Mouse (Mus musculus) urinary bladder, postnatal 25 days (tissue): ENCODE measurements around the gene Rock2.

ENCODE experiments used
- DNase-seq: peaks from one replicate; pipeline ENCODE4 v3.0.0; 2022; ENCODE audit warnings: low spot score

The Rock2 gene

GRCm38 (mm10) chr12:16872006-16872405 is 22.7 kb upstream of the Rock2 start:
- no peak for DNase-seq

DNA sequence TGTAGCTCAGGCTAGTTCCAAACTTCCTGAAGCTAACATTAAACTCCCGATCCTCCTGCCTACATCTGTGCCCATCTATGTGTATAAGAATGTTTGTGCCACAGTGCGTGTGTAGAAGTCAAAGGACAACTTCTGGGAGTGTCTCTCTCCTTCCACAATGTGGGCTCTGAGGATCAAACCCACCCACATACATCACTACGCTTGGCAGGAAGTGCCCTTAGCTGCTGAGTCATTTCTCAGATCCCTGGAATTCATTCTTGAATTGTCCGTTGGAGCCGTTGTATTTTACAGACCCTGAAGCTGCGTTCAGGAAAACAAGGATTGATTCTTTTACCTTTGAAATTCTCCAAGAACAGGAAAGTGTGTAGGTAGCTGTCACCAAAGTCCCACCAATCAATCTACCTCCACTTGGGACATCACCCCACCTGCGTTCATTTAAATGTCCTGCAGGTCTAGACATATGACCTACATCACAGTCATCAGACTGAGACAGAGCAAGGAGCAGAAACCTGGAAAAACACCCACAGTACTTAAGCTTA is 21.7 kb upstream of the Rock2 start:
- no peak for DNase-seq

DNA sequence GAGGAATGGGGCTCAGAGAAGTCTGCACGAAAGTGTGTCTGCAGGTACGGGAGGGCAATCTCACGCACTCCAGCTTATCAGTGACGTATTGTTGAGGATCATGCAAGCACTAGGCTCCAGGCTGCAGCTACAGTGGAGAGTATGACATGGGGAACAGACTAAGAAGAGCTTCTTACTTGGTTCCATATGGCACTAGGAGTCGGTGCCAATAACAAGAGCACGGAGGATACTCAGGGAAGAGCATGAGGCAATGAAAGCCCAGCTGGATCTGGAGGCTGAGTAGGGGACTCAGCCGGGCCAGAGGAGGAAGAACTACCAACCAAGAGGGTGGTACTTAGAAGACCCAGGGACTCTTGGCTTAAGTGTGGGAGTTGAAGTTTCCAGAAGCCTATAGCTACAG is 21.1 kb upstream of the Rock2 start:
- DNase-seq, result no peak

GRCm38 (mm10) chr12:16874086-16874485 is 20.6 kb upstream of the Rock2 start:
- DNase-seq, result no peak

GRCm38 (mm10) chr12:16875269-16875668 is 19.4 kb upstream of the Rock2 start:
- no peak for DNase-seq

GRCm38 (mm10) chr12:16875678-16876077 is 19.0 kb upstream of the Rock2 start:
- no peak for DNase-seq

DNA sequence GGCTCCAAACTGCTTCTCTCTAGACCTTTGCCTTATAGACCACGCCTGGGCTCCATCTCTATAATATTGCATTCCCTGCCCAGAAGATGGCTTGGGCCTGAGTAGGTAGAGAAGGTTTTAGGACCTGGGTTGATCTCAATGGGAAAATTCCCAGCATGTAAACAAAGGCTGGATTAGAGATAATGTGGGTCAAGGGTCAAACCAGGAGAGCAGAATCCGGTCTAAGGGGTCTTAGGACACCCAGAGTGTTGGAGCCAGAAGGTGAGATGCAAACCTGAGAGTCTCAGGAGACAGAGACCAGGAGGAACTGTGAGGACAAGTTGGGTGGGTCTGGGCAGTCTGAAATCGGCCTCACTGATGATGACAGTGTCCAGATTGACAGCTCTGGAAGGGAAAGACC is 18.0 kb upstream of the Rock2 start:
- no peak for DNase-seq

DNA sequence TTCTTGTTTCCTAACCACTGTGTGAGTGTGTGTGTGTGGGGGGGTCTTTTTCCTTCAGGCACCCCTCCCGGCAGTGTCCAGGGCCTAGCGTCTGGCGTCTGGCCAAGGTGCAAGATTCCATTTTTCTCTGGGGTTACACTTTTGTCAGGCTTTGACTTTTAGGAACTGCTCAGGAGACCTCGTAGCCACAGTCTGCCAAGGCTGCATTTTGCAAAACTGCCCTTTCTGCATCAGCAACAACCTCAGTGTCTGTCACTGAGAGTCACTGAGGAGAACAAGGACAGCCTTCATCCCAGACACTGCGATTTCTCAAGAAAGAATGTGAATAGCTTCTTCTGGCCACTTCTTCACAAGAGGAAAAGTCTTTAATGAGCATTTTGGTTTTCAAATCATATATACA is 17.6 kb upstream of the Rock2 start:
- DNase-seq, result no peak

GRCm38 (mm10) chr12:16877679-16878078 is 17.0 kb upstream of the Rock2 start:
- DNase-seq, result no peak

GRCm38 (mm10) chr12:16879369-16879768 is 15.3 kb upstream of the Rock2 start:
- no peak for DNase-seq

DNA sequence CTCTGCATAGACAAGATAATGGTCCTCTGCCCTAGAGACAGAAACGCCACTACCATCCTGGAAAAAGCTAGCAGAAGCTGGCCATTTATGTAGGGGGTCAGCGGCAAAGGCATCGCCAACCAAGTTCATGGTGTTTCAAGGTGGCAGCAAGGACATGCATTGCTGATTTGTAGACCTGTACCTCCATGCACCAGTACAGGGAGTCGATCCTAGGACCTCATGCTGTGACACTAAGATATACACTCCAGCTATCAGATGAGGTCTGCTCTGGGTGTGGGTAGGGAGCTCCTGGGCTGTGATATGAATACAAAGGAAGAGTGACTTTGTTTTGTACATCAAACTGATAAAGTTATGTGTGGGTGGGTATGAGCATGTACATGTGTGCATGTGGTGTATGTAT is 14.6 kb upstream of the Rock2 start:
- no peak for DNase-seq

- no peak for DNase-seq
These were observed 12.3 kb upstream of the Rock2 start for GRCm38 (mm10) chr12:16882442-16882841.

DNA sequence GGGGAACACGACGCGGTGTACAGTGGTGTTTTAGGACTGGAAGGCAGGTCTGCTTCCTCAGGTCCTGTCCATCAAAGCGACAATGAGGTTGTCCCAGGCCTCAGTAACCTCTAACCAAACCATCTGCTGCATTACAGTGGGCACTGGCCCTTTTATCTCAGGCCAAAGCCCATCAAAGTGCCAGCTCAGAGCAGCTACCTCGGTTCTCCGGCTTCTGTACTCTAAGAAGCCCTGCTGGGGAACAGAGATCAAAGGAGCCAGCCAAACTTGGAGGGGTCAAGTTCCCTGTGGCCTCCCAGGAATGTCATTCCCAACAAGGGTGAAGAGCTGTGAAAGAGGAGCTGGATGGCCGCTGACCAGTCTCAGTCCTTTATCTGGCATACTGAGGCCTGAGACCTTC is 11.6 kb upstream of the Rock2 start:
- DNase-seq, result no peak

- no peak for DNase-seq
These were observed 10.2 kb upstream of the Rock2 start for GRCm38 (mm10) chr12:16884534-16884933.

DNA sequence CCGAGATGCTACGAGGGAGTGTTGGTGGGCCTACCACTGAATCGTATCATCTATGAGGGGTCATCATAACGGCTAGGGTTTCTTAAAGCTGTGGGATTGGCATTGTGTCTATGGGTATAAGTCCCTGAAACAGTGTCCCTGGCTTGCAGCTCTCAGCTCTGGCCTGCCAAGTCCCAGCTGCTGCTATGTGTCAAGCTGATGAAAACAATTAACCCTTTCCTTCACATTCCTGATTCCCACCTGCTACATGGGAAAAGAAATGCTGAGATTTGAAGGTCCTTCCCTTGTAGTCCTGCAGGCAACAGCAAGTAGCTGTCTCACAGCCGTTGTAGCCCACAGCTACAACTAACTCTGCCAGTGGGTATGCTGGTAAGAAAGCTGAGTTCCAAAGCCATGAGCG is 8.3 kb upstream of the Rock2 start:
- DNase-seq, result no peak

GRCm38 (mm10) chr12:16893039-16893438 is 1.7 kb upstream of the Rock2 start:
- DNase-seq, result no peak

DNA sequence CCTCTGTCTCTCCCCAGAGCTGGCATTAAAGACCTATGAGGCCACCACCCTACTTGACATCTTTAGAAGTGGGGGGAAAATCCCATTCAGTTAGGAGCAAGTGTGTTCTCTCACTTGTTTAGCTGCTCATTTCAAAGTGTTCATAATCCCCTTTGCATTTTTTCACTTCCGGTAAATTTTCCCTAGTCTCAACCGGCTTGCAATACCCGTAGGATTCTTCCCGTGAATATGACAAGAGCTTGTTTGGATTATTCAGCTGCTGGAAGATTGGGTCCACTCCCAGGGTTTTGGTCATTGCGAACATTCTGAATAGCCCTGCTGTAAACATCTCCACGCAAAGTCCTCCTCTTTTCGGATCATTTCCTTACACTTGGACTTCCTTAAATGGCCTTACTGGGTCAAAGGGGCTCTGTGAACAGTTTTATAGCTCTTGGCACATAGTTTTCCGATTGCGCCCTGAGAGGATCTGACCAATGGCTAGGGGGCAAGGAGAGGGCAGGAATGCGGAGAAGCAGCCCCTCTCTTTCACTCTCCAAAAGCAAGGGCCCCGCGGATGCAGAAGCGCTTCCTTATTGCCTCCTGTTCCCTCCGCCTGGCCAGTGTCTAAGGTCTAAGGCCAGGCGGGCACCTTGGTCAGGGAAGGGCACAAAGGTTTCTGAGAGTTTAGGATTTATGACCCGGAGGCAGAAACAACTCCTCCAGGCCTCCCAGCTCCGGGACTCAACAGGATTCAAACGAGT is 869 bp upstream of the Rock2 start:
- DNase-seq, result peak; percentile 24

- peak; percentile 45 for DNase-seq
These were observed 680 bp downstream of the Rock2 start for GRCm38 (mm10) chr12:16895221-16895928.

GRCm38 (mm10) chr12:16896073-16896789 is 1.5 kb downstream of the Rock2 start:
- no peak for DNase-seq

DNA sequence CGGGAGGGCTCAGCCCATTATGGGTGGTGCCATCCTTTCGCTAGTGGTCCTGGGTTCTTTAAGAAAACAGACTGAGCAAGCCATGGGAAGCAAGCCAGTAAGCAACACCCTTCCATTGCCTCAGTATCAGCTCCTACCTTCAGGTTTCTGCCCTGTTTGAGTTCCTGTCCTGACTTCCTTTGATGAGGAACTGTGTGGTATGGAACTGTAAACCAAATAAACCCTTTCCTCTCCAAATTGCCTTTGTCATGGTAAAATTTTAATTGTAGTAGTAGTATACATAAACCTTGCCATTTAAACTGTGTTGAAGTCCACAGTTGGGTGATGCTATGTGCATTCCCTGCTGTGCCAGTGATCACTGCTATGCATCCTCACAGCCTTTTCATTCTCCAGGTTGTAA is 2.5 kb downstream of the Rock2 start:
- no peak for DNase-seq

DNA sequence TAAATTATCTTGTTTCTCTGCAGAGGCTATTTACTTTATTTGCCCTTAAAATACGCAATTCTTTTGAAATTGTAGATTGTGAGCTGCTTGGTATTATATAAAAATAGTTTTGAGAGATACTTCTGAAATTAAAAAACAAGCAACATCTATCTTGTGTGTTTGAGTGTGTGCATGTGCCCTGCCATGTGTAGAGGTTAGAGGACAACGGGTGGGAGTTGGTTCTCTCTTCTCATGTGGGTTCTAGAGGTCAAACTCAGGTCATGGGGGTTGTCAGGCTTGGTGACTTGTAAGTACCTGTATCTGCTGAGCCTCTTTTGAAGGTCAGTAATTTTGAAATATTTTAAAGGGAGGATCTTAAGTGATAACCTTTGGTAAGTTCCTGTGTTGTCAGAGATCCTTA is 3.5 kb downstream of the Rock2 start:
- no peak for DNase-seq

DNA sequence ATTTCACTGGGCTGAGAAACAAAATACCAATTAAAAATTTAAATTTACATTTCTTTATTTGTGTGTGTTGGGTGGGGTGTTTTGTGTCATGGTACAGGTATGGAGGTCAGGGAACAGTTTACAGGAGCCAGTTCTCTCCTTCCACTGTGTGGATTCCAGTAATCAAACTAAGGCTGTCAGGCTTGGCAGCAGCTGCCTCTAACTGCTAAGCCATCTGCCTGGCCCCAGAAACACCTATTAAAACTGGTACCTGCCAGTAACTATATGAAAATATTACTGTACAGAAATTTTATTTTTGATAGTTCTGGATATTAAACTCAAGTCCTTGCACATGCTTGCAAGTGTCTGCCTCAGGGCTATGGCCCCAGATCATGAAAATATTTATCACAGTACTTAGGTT is 4.1 kb downstream of the Rock2 start:
- no peak for DNase-seq
